Mouse (Mus musculus): ENCODE results near the gene Camta1. TPM values are rescaled to one million over a fixed set of nuclear protein-coding genes. Genes with fewer than 3 reads are reported as not detected.
A peak's percentile ranks its signal among the peaks of the same experiment; 100 is the strongest.

Camta1 gene
- 100 to 1,000 TPM; 236 to 299 (median 267) TPM for total RNA-seq (2022)

DNA sequence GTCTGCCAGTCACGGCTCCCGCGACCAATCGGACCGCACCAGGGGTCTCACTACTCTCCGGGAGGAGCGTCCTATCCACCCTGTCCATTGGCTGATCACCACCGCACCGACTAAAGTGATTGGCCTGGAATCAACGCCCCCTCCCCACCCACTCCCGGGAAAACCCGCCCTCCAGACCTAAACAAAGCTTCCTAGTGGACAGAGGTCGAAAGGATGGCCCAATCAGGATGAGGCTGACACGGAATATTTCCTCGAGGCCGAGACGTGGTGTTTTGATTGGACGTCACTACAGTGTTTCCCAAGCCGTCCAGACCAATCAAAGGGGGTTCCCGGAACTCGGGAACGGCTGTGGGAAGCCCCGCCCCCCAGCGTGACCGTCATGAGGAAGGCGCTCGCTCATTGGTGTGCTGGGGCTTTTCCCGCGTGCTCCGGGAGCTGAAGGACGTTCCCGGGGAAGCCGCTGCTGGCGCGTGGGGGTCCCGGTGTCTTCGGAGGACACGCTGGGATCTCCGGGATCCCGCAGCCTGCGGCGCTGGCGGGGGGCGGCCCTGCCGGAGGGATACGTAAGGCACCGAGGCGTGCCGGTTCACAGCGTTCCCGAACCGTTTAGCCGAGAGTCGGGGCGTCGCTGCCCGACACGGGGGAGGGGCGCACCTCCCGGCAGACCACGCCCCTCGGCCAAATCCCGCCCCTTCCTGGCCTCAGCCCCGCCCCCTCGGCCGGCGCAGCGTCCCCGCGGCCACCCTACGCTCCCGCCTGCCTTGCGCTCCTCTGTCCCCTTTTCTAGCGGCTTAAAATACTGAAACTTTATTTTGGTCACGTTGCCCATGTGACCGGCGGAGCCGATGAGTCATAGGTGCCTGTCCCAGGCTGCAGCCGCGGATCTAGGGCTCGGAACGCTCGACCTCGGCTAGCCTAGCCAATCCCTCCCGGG, at the start of gene Camta1:
TSS of gene Camta1 (minus strand) at position 71 of the 934 bp plus-strand sequence.
- DNase-seq (ENCODE audit: low spot score in 2 of 2) = peak; percentile 99 to 100

GRCm38 (mm10) chr4:151908809-151909208, 47.1 kb upstream of the Camta1 start:
- DNase-seq (ENCODE audit: low spot score in 2 of 2) = no peak

GRCm38 (mm10) chr4:151907577-151908343, 46.1 kb upstream of the Camta1 start:
- DNase-seq (ENCODE audit: low spot score in 2 of 2) = no peak

GRCm38 (mm10) chr4:151905621-151906020, 43.9 kb upstream of the Camta1 start:
- DNase-seq (ENCODE audit: low spot score in 2 of 2) = no peak

- DNase-seq (ENCODE audit: low spot score in 2 of 2) = no peak
Observed at GRCm38 (mm10) chr4:151904098-151904497, 42.4 kb upstream of the Camta1 start.

DNA sequence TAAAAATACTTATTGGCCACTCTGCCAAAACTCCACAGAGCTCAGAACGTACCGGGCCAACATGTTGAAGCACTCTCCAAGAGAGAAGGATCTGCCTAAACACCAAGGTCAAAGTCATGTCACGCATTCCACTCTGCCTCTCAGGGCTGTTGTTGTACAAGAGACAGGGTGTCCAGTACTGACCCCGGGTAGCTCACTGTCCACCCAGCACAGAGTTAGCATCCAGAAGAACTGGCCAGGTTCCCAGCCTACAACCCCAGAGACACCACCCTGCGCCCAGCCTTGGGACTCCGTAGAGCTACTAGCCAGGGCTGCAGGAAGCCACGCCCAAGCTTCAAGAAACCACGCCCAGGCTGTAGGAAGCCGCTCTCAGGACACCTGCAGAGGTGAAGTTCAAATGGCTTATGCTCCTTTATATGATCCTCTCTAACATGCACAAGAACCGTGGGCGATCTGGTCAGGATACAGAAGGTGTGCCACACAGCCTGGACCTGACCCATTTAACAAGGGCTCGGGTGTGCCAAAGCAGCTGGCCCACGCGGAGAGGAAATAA, 41.1 kb upstream of the Camta1 start:
- no peak for DNase-seq (ENCODE audit: low spot score in 2 of 2)

- DNase-seq (ENCODE audit: low spot score in 2 of 2) = no peak
Observed at GRCm38 (mm10) chr4:151902046-151902688, 40.5 kb upstream of the Camta1 start.

GRCm38 (mm10) chr4:151901422-151901821, 39.7 kb upstream of the Camta1 start:
- DNase-seq (ENCODE audit: low spot score in 2 of 2) = no peak

GRCm38 (mm10) chr4:151900735-151901134, 39.1 kb upstream of the Camta1 start:
- DNase-seq (ENCODE audit: low spot score in 2 of 2) = no peak

GRCm38 (mm10) chr4:151899707-151900384, 38.2 kb upstream of the Camta1 start:
- no peak for DNase-seq (ENCODE audit: low spot score in 2 of 2)

- DNase-seq (ENCODE audit: low spot score in 2 of 2) = no peak
Observed at GRCm38 (mm10) chr4:151898600-151899245, 37.0 kb upstream of the Camta1 start.

DNA sequence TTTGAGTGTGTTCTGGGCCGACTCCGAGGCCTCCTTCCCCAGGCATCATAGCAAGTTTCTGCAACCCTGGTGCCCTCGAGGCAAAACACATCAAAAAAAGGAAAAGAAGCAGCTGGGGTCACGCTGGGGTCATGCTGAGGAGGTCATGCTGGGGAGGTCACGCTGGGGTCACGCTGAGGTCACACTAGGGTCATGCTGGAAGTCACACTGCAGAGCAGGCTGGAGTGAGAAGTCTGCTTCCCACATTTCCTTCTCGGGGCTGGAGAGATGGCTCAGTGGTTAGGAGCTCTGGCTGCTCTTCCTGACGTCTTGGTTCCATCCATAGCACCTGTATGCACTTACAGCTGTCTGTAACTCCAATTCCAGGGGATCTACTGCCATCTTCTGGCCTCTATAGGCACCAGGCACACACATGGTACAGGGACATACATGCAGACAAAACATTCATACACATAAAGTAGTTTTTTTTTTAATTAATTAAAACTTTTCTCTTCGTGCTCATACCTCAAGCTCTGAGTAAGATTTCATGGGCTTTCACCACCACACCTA, 35.5 kb upstream of the Camta1 start:
- no peak for DNase-seq (ENCODE audit: low spot score in 2 of 2)

GRCm38 (mm10) chr4:151895624-151896023, 33.9 kb upstream of the Camta1 start:
- no peak for DNase-seq (ENCODE audit: low spot score in 2 of 2)

DNA sequence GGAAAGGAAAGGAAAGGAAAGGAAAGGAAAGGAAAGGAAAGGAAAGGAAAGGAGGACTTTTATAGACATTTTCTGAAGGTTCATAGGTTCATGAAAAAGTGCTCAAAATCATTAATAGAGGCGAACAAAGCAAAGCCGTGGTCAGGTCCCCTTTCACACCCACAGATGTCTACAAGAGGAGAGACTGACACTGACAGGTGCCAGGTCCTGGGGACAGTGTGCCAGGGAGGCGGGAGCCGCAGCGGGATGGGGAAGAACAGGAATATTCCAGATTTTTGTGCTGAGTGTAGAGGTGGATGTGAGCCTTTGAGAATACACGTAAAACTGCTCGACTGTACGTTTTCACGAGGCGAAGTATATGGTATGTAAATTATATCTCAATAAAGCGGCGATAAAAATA, 33.2 kb upstream of the Camta1 start:
- no peak for DNase-seq (ENCODE audit: low spot score in 2 of 2)

DNA sequence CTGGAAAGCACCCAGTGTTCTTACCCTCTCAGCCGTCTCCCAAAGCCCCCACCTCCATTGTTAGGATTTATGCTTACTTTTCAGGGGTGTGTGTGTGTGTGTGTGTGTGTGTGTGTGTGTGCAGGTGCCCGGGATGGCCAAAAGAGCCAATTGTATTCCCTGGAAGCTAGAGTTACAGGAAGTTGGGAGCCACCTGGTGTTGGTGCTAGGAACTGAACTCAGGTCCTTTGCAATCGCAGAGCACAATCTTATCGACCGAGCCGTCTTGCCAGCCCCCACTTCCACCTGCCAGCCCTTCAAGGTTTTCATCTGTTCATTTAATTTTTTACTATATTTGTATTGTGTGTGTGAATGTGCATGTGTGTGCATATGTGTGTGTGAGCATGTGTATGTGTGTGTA, 31.6 kb upstream of the Camta1 start:
- DNase-seq (ENCODE audit: low spot score in 2 of 2) = no peak

- DNase-seq (ENCODE audit: low spot score in 2 of 2) = no peak
Observed at GRCm38 (mm10) chr4:151881590-151881989, 19.9 kb upstream of the Camta1 start.

GRCm38 (mm10) chr4:151880044-151880690, 18.5 kb upstream of the Camta1 start:
- DNase-seq (ENCODE audit: low spot score in 2 of 2) = no peak

DNA sequence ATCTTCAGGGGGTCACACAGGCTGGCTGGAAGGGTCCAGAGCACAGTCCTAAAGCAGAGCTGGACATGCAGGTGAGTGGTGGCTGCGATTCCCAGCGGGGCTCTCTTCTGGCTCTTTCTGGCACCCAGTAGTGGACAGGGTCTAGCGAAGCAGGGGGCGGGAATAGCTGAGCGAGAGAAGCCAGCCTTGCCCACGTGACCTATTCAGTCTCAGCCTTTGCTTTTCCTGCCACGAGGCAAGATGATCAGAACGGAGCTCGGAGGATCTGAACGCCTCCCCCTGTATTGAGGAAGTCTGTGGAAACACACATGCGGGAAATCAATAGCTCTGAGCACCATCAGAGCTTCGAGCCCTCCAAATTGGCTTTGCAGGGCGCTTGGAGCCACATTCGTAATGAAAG, 14.7 kb upstream of the Camta1 start:
- DNase-seq (ENCODE audit: low spot score in 2 of 2) = no peak

DNA sequence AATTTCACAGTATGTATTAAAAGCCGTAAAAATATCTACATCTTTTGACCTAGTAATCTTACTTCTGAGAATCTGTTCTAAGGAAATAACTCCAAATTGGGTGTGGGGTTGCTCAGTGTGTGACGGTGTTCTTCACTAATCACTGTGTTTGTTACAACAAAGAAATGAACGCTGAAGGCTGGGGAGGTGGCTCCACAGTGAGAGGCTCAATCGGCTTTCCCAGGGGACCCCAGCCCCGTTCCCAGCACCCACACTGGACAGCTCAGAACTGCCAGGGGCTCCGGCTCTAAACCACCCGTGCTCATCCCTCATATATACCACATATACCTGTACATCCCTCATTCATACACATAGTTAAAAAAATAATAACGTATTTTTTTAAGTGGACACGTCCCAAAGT, 1.8 kb upstream of the Camta1 start:
- DNase-seq (ENCODE audit: low spot score in 2 of 2) = no peak

DNA sequence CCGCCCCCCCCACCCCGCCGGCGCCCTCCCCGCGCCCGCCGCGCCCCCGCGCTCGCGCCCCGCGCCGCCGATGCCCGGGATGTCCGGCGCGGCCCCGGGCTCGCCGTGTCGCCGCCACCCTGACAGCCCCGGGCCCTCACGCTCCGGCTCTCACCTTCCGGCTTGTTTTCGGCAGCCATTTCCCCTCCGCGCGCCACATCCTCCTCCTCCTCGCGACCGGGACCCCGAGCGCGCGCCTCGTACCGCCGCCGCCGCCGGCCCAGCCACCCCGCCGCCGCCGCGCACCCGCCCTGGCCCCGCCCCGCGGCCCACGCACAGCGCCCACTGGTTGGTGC, 238 bp downstream of the Camta1 start:
- no peak for DNase-seq (ENCODE audit: low spot score in 2 of 2)
